Mouse (Mus musculus): ENCODE data around the gene Arl11. TPM values are rescaled to one million over a fixed set of nuclear protein-coding genes. Genes with fewer than 3 reads are reported as not detected.
"Not testable (repeated sequence)": the region's sequence is repeated elsewhere in the genome, so short reads cannot be mapped to it uniquely, and the experiment has no call there.

Arl11 gene
- polyA plus RNA-seq, 1 experiment from 2014 or later: 0.80 TPM

- H3K9ac ChIP-seq (replicated peaks; ENCODE audit: low read length); ATAC-seq (ENCODE audit: low FRiP score, low TSS enrichment); H3K9me3 ChIP-seq (ENCODE audit: low read length); H3K4me3 ChIP-seq (ENCODE audit: low read length); H3K27ac ChIP-seq (ENCODE audit: low read length); H3K36me3 ChIP-seq (ENCODE audit: insufficient read depth, low read length); H3K4me2 ChIP-seq (replicated peaks; ENCODE audit: low read depth, low read length); H3K4me1 ChIP-seq (ENCODE audit: insufficient read depth, low read length); H3K27me3 ChIP-seq (ENCODE audit: insufficient read depth, low read length): not testable (repeated sequence)
- 35% methylated on average over 6 of the region's 6 CpGs for WGBS
Measured at GRCm38 (mm10) chr14:61327007-61327406, 17.5 kb downstream of the Arl11 start.

GRCm38 (mm10) chr14:61327618-61328450 is 18.3 kb downstream of the Arl11 start:
- no peak overlapping the region for H3K27ac ChIP-seq (ENCODE audit: low read length)
- WGBS: 19% methylated on average over 19 of the region's 19 CpGs
- peak overlapping the region; percentile 53 for H3K9ac ChIP-seq (replicated peaks; ENCODE audit: low read length)
- H3K9me3 ChIP-seq (ENCODE audit: low read length): peaks cover under 1% of the 10 kb centered on the region; the same call in 1 of the 2 replicates
- H3K4me1 ChIP-seq (ENCODE audit: insufficient read depth, low read length): 0 out of 2 replicates have a peak, but pooled peaks cover 2% of the 10 kb centered on the region
- peak overlapping the region; percentile 49 for H3K4me2 ChIP-seq (replicated peaks; ENCODE audit: low read depth, low read length)
- H3K27me3 ChIP-seq (ENCODE audit: insufficient read depth, low read length): no peaks in the 10 kb centered on the region
- ATAC-seq (ENCODE audit: low FRiP score, low TSS enrichment): peak; percentile 69
- no peaks in the 10 kb centered on the region for H3K36me3 ChIP-seq (ENCODE audit: insufficient read depth, low read length)
- peak overlapping the region; percentile 29 for H3K4me3 ChIP-seq (ENCODE audit: low read length)

- 88% methylated on average over 11 of the region's 11 CpGs for WGBS
- Histone ChIP-seq H3K36me3 (ENCODE audit: insufficient read depth, low read length) (no peaks in the 10 kb centered on the region), H3K27ac (ENCODE audit: low read length) (no peak overlapping the region), H3K9ac (replicated peaks; ENCODE audit: low read length) (no peak overlapping the region), H3K4me3 (ENCODE audit: low read length) (no peak overlapping the region), H3K9me3 (ENCODE audit: low read length) (no peaks in the 10 kb centered on the region), H3K4me1 (ENCODE audit: insufficient read depth, low read length) (0 out of 2 replicates have a peak, but pooled peaks cover 2% of the 10 kb centered on the region), H3K27me3 (ENCODE audit: insufficient read depth, low read length) (no peaks in the 10 kb centered on the region), H3K4me2 (replicated peaks; ENCODE audit: low read depth, low read length) (no peak overlapping the region)
- no peak for ATAC-seq (ENCODE audit: low FRiP score, low TSS enrichment)
Measured at GRCm38 (mm10) chr14:61330591-61330990, 21.0 kb downstream of the Arl11 start.

GRCm38 (mm10) chr14:61330996-61331561 is 21.5 kb downstream of the Arl11 start:
- 17% methylated on average over 13 of the region's 13 CpGs for WGBS
- Histone ChIP-seq H3K4me3 (ENCODE audit: low read length) (no peak overlapping the region), H3K27me3 (ENCODE audit: insufficient read depth, low read length) (no peaks in the 10 kb centered on the region), H3K4me2 (replicated peaks; ENCODE audit: low read depth, low read length) (peak overlapping the region; percentile 28), H3K9ac (replicated peaks; ENCODE audit: low read length) (0 out of 2 replicates have a peak overlapping the region, but pooled peaks have one; percentile 40), H3K4me1 (ENCODE audit: insufficient read depth, low read length) (0 out of 2 replicates have a peak, but pooled peaks cover 2% of the 10 kb centered on the region), H3K27ac (ENCODE audit: low read length) (no peak overlapping the region), H3K9me3 (ENCODE audit: low read length) (no peaks in the 10 kb centered on the region), H3K36me3 (ENCODE audit: insufficient read depth, low read length) (no peaks in the 10 kb centered on the region)
- peak; percentile 88 for ATAC-seq (ENCODE audit: low FRiP score, low TSS enrichment)

GRCm38 (mm10) chr14:61339381-61339780 is 29.8 kb downstream of the Arl11 start:
- H3K4me2 ChIP-seq (replicated peaks; ENCODE audit: low read depth, low read length): no peak overlapping the region
- WGBS: 76% methylated on average over 4 of the region's 4 CpGs

GRCm38 (mm10) chr14:61344590-61344989 is 35.0 kb downstream of the Arl11 start:
- Histone ChIP-seq H3K27me3 (ENCODE audit: insufficient read depth, low read length) (no peaks in the 10 kb centered on the region), H3K9ac (replicated peaks; ENCODE audit: low read length) (no peak overlapping the region), H3K36me3 (ENCODE audit: insufficient read depth, low read length) (0 out of 2 replicates have a peak, but pooled peaks cover 4% of the 10 kb centered on the region), H3K4me1 (ENCODE audit: insufficient read depth, low read length) (no peaks in the 10 kb centered on the region), H3K4me3 (ENCODE audit: low read length) (no peak overlapping the region), H3K9me3 (ENCODE audit: low read length) (no peaks in the 10 kb centered on the region), H3K27ac (ENCODE audit: low read length) (no peak overlapping the region), H3K4me2 (replicated peaks; ENCODE audit: low read depth, low read length) (no peak overlapping the region)
- WGBS: 68% methylated on average over 5 of the region's 5 CpGs
- no peak for ATAC-seq (ENCODE audit: low FRiP score, low TSS enrichment)

More at GRCm38 (mm10) chr14:61339381-61339780, 29.8 kb downstream of the Arl11 start:
- Histone ChIP-seq H3K27ac (ENCODE audit: low read length) (no peak overlapping the region), H3K9ac (replicated peaks; ENCODE audit: low read length) (no peak overlapping the region), H3K27me3 (ENCODE audit: insufficient read depth, low read length) (no peaks in the 10 kb centered on the region), H3K9me3 (ENCODE audit: low read length) (no peaks in the 10 kb centered on the region), H3K4me1 (ENCODE audit: insufficient read depth, low read length) (no peaks in the 10 kb centered on the region), H3K4me3 (ENCODE audit: low read length) (no peak overlapping the region), H3K36me3 (ENCODE audit: insufficient read depth, low read length) (0 out of 2 replicates have a peak, but pooled peaks cover 4% of the 10 kb centered on the region)
- no peak for ATAC-seq (ENCODE audit: low FRiP score, low TSS enrichment)

GRCm38 (mm10) chr14:61346827-61347698 is 37.5 kb downstream of the Arl11 start:
- no peak for ATAC-seq (ENCODE audit: low FRiP score, low TSS enrichment)

GRCm38 (mm10) chr14:61349876-61350275 is 40.3 kb downstream of the Arl11 start:
- Histone ChIP-seq H3K27ac (ENCODE audit: low read length) (no peak overlapping the region), H3K36me3 (ENCODE audit: insufficient read depth, low read length) (no peaks in the 10 kb centered on the region), H3K4me1 (ENCODE audit: insufficient read depth, low read length) (no peaks in the 10 kb centered on the region), H3K9me3 (ENCODE audit: low read length) (0 out of 2 replicates have a peak, but pooled peaks cover 4% of the 10 kb centered on the region), H3K9ac (replicated peaks; ENCODE audit: low read length) (no peak overlapping the region), H3K4me2 (replicated peaks; ENCODE audit: low read depth, low read length) (no peak overlapping the region), H3K27me3 (ENCODE audit: insufficient read depth, low read length) (no peaks in the 10 kb centered on the region), H3K4me3 (ENCODE audit: low read length) (no peak overlapping the region)
- ATAC-seq (ENCODE audit: low FRiP score, low TSS enrichment): no peak
- 91% methylated on average over 4 of the region's 4 CpGs for WGBS

More at GRCm38 (mm10) chr14:61346827-61347698, 37.5 kb downstream of the Arl11 start:
- Histone ChIP-seq H3K4me1 (ENCODE audit: insufficient read depth, low read length) (no peaks in the 10 kb centered on the region), H3K36me3 (ENCODE audit: insufficient read depth, low read length) (no peaks in the 10 kb centered on the region), H3K27ac (ENCODE audit: low read length) (no peak overlapping the region), H3K9ac (replicated peaks; ENCODE audit: low read length) (no peak overlapping the region), H3K27me3 (ENCODE audit: insufficient read depth, low read length) (no peaks in the 10 kb centered on the region), H3K9me3 (ENCODE audit: low read length) (no peaks in the 10 kb centered on the region), H3K4me3 (ENCODE audit: low read length) (no peak overlapping the region), H3K4me2 (replicated peaks; ENCODE audit: low read depth, low read length) (no peak overlapping the region)
- WGBS: 84% methylated on average over 10 of the region's 10 CpGs

- Histone ChIP-seq H3K4me3 (ENCODE audit: low read length) (no peak overlapping the region), H3K4me1 (ENCODE audit: insufficient read depth, low read length) (no peaks in the 10 kb centered on the region), H3K9me3 (ENCODE audit: low read length) (0 out of 2 replicates have a peak, but pooled peaks cover 4% of the 10 kb centered on the region), H3K4me2 (replicated peaks; ENCODE audit: low read depth, low read length) (no peak overlapping the region), H3K36me3 (ENCODE audit: insufficient read depth, low read length) (peaks cover 4% of the 10 kb centered on the region; the same call in 1 of the 2 replicates), H3K9ac (replicated peaks; ENCODE audit: low read length) (no peak overlapping the region), H3K27ac (ENCODE audit: low read length) (no peak overlapping the region), H3K27me3 (ENCODE audit: insufficient read depth, low read length) (no peaks in the 10 kb centered on the region)
- no peak for ATAC-seq (ENCODE audit: low FRiP score, low TSS enrichment)
- 50% methylated on average over 6 of the region's 6 CpGs for WGBS
Measured at GRCm38 (mm10) chr14:61350808-61351207, 41.3 kb downstream of the Arl11 start.
